Mouse (Mus musculus): ENCODE measurements at regions not wholly inside any gene's neighbourhood (a gene's known extent, or its start where the extent isn't known, plus 50 kb on each side); places are given as distances from the start of the nearest gene placed in this dataset.
"Not testable (repeated sequence)": the region's sequence is repeated elsewhere in the genome, so short reads cannot be mapped to it uniquely, and the experiment has no call there.

DNA sequence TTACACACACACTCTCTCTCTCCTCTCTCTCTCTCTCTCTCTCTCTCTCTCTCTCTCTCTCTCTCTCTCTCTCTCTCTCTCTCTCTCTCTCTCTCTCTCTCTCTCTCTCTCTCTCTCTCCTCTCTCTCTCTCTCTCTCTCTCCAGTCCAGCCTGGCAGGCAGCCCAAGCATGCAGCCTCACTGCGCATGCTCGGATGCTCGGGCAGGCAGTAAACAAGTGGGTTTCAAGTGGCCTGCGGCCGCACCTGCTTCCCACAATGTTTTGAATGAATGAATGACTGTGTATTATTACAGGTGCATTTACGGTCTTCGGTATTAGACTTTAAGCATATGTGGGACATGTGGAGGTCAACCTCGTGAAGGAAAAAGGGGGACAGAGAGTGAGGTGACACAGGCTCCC lies 88.9 kb upstream of the Dlgap1 start:
- not testable (repeated sequence) for TF ChIP-seq POLR2A (IDR thresholded peaks at IDR 0.05; ENCODE audit: control insufficient read depth in 1 of 2, insufficient read depth in 1 of 2, low read depth in 1 of 2, low read length in 2 of 2, poor library complexity in 1 of 2); GATA1 (IDR thresholded peaks at IDR 0.05; ENCODE audit: low read depth, low read length); CTCF (IDR thresholded peaks at IDR 0.05 in 2 of 3, conservative IDR thresholded peaks at IDR 0.05 in 1 of 3; ENCODE audit: control insufficient read depth in 1 of 3, insufficient read depth in 1 of 3, low read depth in 2 of 3, low read length in 3 of 3, poor library complexity in 1 of 3, severe bottlenecking in 1 of 3); TBP (IDR thresholded peaks at IDR 0.05; ENCODE audit: low read depth, low read length); ZKSCAN1 (IDR thresholded peaks at IDR 0.05; ENCODE audit: low read depth, low read length); MYB (IDR thresholded peaks at IDR 0.05; ENCODE audit: low read depth, low read length)
